Mouse (Mus musculus): Measurements from ENCODE around the gene Ssbp2.

GRCm38 (mm10) chr13:91476596-91477100 lies 16.6 kb downstream of the Ssbp2 start:
- TF ChIP-seq CTCF (IDR thresholded peaks at IDR 0.05; ENCODE audit: control insufficient read depth, insufficient read depth, insufficient replicate concordance, low read depth, low read length): no peak
- TF ChIP-seq POLR2A (IDR thresholded peaks at IDR 0.05; ENCODE audit: control insufficient read depth, low read depth, low read length): no peak

Measured in testis, adult 2 months (tissue).